ENCODE assay signal across 27 mouse cellular contexts in genomic region chr15:27987979-27988378, GRCm38 (mm10). TPM values are rescaled to one million over a fixed set of nuclear protein-coding genes. Genes with fewer than 3 reads are reported as not detected.
DNase-seq lines count a peak whose midpoint lies in the region; ATAC-seq lines count a peak whose summit lies in the region.
"Had no signal": no experiment of that assay in that cellular context is flagged by ENCODE, and none has a peak within 500 bp of the region (broad histone marks: within the 10 kb centered on the region; RNA-seq: fewer than 3 reads in every experiment).

No protein-coding gene starts in this region.

- DNase-seq in hindbrain, embryonic 11.5 days (ENCODE audit: low spot score) = no peak
- no peak for DNase-seq in midbrain, embryonic 14.5 days
- no peak for DNase-seq in kidney, adult 9 months
- DNase-seq: adrenal gland, adult 8-10 months; cerebellum, adult 11 months; cerebellum, adult 9-10 months; cerebellum, postnatal 36 days; embryo, embryonic 11 days; heart, adult 2 months; kidney, postnatal 14 days; layer of hippocampus, adult 9-11 months; lung, postnatal 4 days; retina, postnatal 1 day; right cerebral cortex, postnatal 14 days; thymus, postnatal 4 days had no signal

- no peaks in the 10 kb centered on the region for H3K27me3 ChIP-seq in hindbrain, embryonic 11.5 days (ENCODE audit: control insufficient read depth, insufficient read depth, low read length)
- no peaks in the 10 kb centered on the region for H3K27me3 ChIP-seq in hindbrain, embryonic 12.5 days
- H3K27me3 ChIP-seq in midbrain, embryonic 12.5 days = no peaks in the 10 kb centered on the region
- no peaks in the 10 kb centered on the region for H3K27me3 ChIP-seq in midbrain, embryonic 14.5 days (ENCODE audit: control insufficient read depth, insufficient read depth, low read length)
- H3K27me3 ChIP-seq: embryonic facial prominence, embryonic 12.5 days; forebrain, embryonic 15.5 days; heart, embryonic 12.5 days; limb, embryonic 12.5 days; liver, embryonic 15.5 days had no signal

- no peak overlapping the region for H3K4me3 ChIP-seq in hindbrain, embryonic 11.5 days (ENCODE audit: low read depth, low read length)
- no peak overlapping the region for H3K4me3 ChIP-seq in hindbrain, embryonic 12.5 days
- no peak overlapping the region for H3K4me3 ChIP-seq in midbrain, embryonic 12.5 days
- no peak overlapping the region for H3K4me3 ChIP-seq in midbrain, embryonic 14.5 days (replicated peaks; ENCODE audit: low read depth, low read length)
- H3K4me3 ChIP-seq: embryonic facial prominence, embryonic 12.5 days; forebrain, embryonic 15.5 days; heart, adult 2 months; heart, embryonic 12.5 days; limb, embryonic 12.5 days; liver, embryonic 15.5 days had no signal

- H3K9ac ChIP-seq in hindbrain, embryonic 11.5 days (ENCODE audit: low read depth, low read length) = no peak overlapping the region
- no peak overlapping the region for H3K9ac ChIP-seq in hindbrain, embryonic 12.5 days
- H3K9ac ChIP-seq in midbrain, embryonic 12.5 days (replicated peaks) = no peak overlapping the region
- H3K9ac ChIP-seq in midbrain, embryonic 14.5 days (replicated peaks; ENCODE audit: low read length) = no peak overlapping the region
- H3K9ac ChIP-seq: embryonic facial prominence, embryonic 12.5 days; forebrain, embryonic 15.5 days; heart, embryonic 12.5 days; hindbrain, embryonic 14.5 days; limb, embryonic 12.5 days; liver, embryonic 15.5 days had no signal

- H3K9me3 ChIP-seq in hindbrain, embryonic 11.5 days (ENCODE audit: control insufficient read depth, low read length) = no peaks in the 10 kb centered on the region
- no peaks in the 10 kb centered on the region for H3K9me3 ChIP-seq in hindbrain, embryonic 12.5 days (replicated peaks)
- H3K9me3 ChIP-seq in midbrain, embryonic 12.5 days = no peaks in the 10 kb centered on the region
- H3K9me3 ChIP-seq in midbrain, embryonic 14.5 days (ENCODE audit: control insufficient read depth, low read length) = no peaks in the 10 kb centered on the region
- H3K9me3 ChIP-seq: embryonic facial prominence, embryonic 12.5 days; forebrain, embryonic 15.5 days; heart, embryonic 12.5 days; limb, embryonic 12.5 days; liver, embryonic 15.5 days had no signal

- no peaks in the 10 kb centered on the region for H3K36me3 ChIP-seq in hindbrain, embryonic 11.5 days (ENCODE audit: control insufficient read depth, insufficient read depth, low read length)
- H3K36me3 ChIP-seq in hindbrain, embryonic 12.5 days = no peaks in the 10 kb centered on the region
- no peaks in the 10 kb centered on the region for H3K36me3 ChIP-seq in midbrain, embryonic 12.5 days
- no peaks in the 10 kb centered on the region for H3K36me3 ChIP-seq in midbrain, embryonic 14.5 days (ENCODE audit: control insufficient read depth, insufficient read depth, low read length)
- H3K36me3 ChIP-seq: embryonic facial prominence, embryonic 12.5 days; forebrain, embryonic 15.5 days; G1E; heart, embryonic 12.5 days; limb, embryonic 12.5 days; liver, embryonic 15.5 days had no signal

- no peaks in the 10 kb centered on the region for H3K4me1 ChIP-seq in hindbrain, embryonic 11.5 days (replicated peaks; ENCODE audit: control insufficient read depth, insufficient read depth, low read length)
- peaks cover 36% of the 10 kb centered on the region for H3K4me1 ChIP-seq in hindbrain, embryonic 12.5 days
- H3K4me1 ChIP-seq in midbrain, embryonic 12.5 days = peaks cover 30% of the 10 kb centered on the region
- peaks cover 21% of the 10 kb centered on the region; the same call in 1 of the 2 replicates for H3K4me1 ChIP-seq in midbrain, embryonic 14.5 days (ENCODE audit: control insufficient read depth, insufficient read depth, low read length)

- H3K27ac ChIP-seq in hindbrain, embryonic 11.5 days (ENCODE audit: low read depth, low read length) = no peak overlapping the region
- no peak overlapping the region for H3K27ac ChIP-seq in hindbrain, embryonic 12.5 days
- no peak overlapping the region for H3K27ac ChIP-seq in midbrain, embryonic 12.5 days (replicated peaks)
- H3K27ac ChIP-seq in midbrain, embryonic 14.5 days (replicated peaks; ENCODE audit: low read depth, low read length) = no peak overlapping the region
- H3K27ac ChIP-seq: embryonic facial prominence, embryonic 12.5 days; forebrain, embryonic 15.5 days; heart, adult 2 months; hindbrain, embryonic 14.5 days; limb, embryonic 12.5 days; liver, embryonic 15.5 days had no signal

- 0 out of 2 replicates have a peak, but pooled peaks have one; percentile 34 for ATAC-seq in hindbrain, embryonic 11.5 days (ENCODE audit: low FRiP score)
- no peak for ATAC-seq in hindbrain, embryonic 12.5 days (ENCODE audit: low FRiP score)
- peak; percentile 39; the same call in 1 of the 2 replicates for ATAC-seq in midbrain, embryonic 12.5 days (ENCODE audit: low FRiP score, low read depth)
- no peak for ATAC-seq in midbrain, embryonic 14.5 days (ENCODE audit: low FRiP score, low TSS enrichment)
- ATAC-seq in common myeloid progenitor, adult 5-6 weeks (replicated peaks; ENCODE audit: low read depth, poor library complexity, severe bottlenecking) = peak; percentile 43
- peak; percentile 30 for ATAC-seq in megakaryocyte progenitor cell, adult 5-6 weeks (replicated peaks; ENCODE audit: poor library complexity)
- ATAC-seq: forebrain, embryonic 15.5 days; intestine, postnatal 0 days had no signal

- H3K4me2 ChIP-seq in hindbrain, embryonic 11.5 days (replicated peaks; ENCODE audit: low read depth, low read length) = no peak overlapping the region
- H3K4me2 ChIP-seq in hindbrain, embryonic 12.5 days (replicated peaks) = no peak overlapping the region
- H3K4me2 ChIP-seq in midbrain, embryonic 12.5 days (replicated peaks) = no peak overlapping the region
- no peak overlapping the region for H3K4me2 ChIP-seq in midbrain, embryonic 14.5 days (ENCODE audit: low read length)
- H3K4me2 ChIP-seq: embryonic facial prominence, embryonic 12.5 days; forebrain, embryonic 15.5 days; heart, embryonic 12.5 days; hindbrain, embryonic 14.5 days; limb, embryonic 12.5 days; liver, embryonic 15.5 days had no signal

- WGBS in hindbrain, embryonic 11.5 days = 78% methylated on average over 7 of the region's 7 CpGs
- 69% methylated on average over 7 of the region's 7 CpGs for WGBS in hindbrain, embryonic 12.5 days
- 67% methylated on average over 7 of the region's 7 CpGs for WGBS in midbrain, embryonic 12.5 days
- 44% methylated on average over 7 of the region's 7 CpGs for WGBS in midbrain, embryonic 14.5 days

RNA-seq across cellular contexts. Expression of gene Trio, which starts 37.7 kb away (rescaled TPM):
- polyA plus RNA-seq in hindbrain, embryonic 11.5 days (2014; fragmentation: Nextera tagmentation; extraction: Ambion mirVana) = 39.9 and 49.8 TPM in 2 replicates
- 48.5 and 51.2 TPM in 2 replicates for polyA plus RNA-seq in hindbrain, embryonic 12.5 days (2016; fragmentation: Nextera tagmentation; extraction: Ambion mirVana)
- polyA plus RNA-seq in midbrain, embryonic 12.5 days (2016; fragmentation: Nextera tagmentation; extraction: Ambion mirVana) = 38.3 and 38.7 TPM in 2 replicates
- 56.5 and 59.8 TPM in 2 replicates for polyA plus RNA-seq in midbrain, embryonic 14.5 days (2014; fragmentation: Nextera tagmentation; extraction: Ambion mirVana)
- 16.9 and 21.7 TPM in 2 replicates for total RNA-seq in common myeloid progenitor, adult 5-6 weeks (2017)
- total RNA-seq in megakaryocyte progenitor cell, adult 5-6 weeks (2015) = 18.1 and 19.4 TPM in 2 replicates
- 17.7 and 20.2 TPM in 2 replicates for total RNA-seq in megakaryocyte progenitor cell, adult 5-6 weeks (2017)
- polyA plus RNA-seq: G1E had no signal

Comparison
In these comparisons a context has a peak if more than half of its experiments do, and no peak if none do; other contexts are left out.
1. ATAC-seq: peak in hindbrain, embryonic 11.5 days (single experiment), midbrain, embryonic 12.5 days (single experiment), common myeloid progenitor, adult 5-6 weeks (single experiment) and megakaryocyte progenitor cell, adult 5-6 weeks (single experiment); none in hindbrain, embryonic 12.5 days (single experiment) and midbrain, embryonic 14.5 days (single experiment).